In the genomic region with DNA sequence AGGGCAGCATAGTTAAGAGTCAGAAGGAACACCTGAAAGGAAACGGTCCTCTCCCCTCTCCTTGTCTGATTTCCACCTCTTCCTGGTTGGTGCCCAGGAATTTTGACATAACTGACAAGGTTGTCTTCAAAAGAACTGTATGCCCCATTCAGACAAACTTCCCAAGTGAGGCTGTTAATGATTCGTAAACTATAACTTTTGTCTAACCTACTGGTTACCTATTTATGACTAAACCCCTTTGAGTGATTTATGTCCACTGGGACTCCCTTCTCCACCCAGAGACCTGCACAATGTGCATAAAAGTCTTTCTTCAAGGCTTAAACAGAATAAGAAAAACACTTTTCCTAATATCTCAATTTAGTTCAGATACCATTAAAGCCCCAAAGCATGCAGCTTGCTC, we compare ENCODE assay signal across 26 mouse cellular contexts. TPM values are rescaled to one million over a fixed set of nuclear protein-coding genes. Genes with fewer than 3 reads are reported as not detected.
"Had no signal": no experiment of that assay in that cellular context is flagged by ENCODE, and none has a peak within 500 bp of the region (broad histone marks: within the 10 kb centered on the region; RNA-seq: fewer than 3 reads in every experiment).

No protein-coding gene starts in this region.

- H3K27me3 ChIP-seq: heart, embryonic 13.5 days; heart, embryonic 15.5 days; hindbrain, embryonic 13.5 days; hindbrain, embryonic 15.5 days; limb, embryonic 13.5 days; limb, embryonic 15.5 days; liver, embryonic 12.5 days had no signal

- ATAC-seq: forebrain, postnatal 0 days; hindbrain, postnatal 0 days; intestine, embryonic 16.5 days; liver, embryonic 12.5 days had no signal

- H3K4me1 ChIP-seq: heart, embryonic 13.5 days; heart, embryonic 15.5 days; hindbrain, embryonic 13.5 days; hindbrain, embryonic 15.5 days; limb, embryonic 13.5 days; limb, embryonic 15.5 days had no signal

- H3K9me3 ChIP-seq: heart, embryonic 13.5 days; heart, embryonic 15.5 days; hindbrain, embryonic 13.5 days; hindbrain, embryonic 15.5 days; limb, embryonic 13.5 days; limb, embryonic 15.5 days; liver, embryonic 12.5 days had no signal

- H3K4me3 ChIP-seq: heart, adult 2 months; heart, embryonic 13.5 days; heart, embryonic 15.5 days; hindbrain, embryonic 13.5 days; hindbrain, embryonic 15.5 days; limb, embryonic 13.5 days; limb, embryonic 15.5 days; liver, embryonic 12.5 days had no signal

- H3K27ac ChIP-seq: heart, adult 2 months; heart, embryonic 13.5 days; heart, embryonic 15.5 days; hindbrain, embryonic 13.5 days; hindbrain, embryonic 15.5 days; hindbrain, postnatal 0 days; limb, embryonic 13.5 days; limb, embryonic 15.5 days; liver, embryonic 12.5 days; liver, embryonic 14.5 days had no signal

- H3K9ac ChIP-seq: forebrain, postnatal 0 days; heart, embryonic 13.5 days; heart, embryonic 15.5 days; hindbrain, embryonic 13.5 days; hindbrain, embryonic 15.5 days; limb, embryonic 13.5 days; limb, embryonic 15.5 days; liver, embryonic 12.5 days; liver, embryonic 14.5 days had no signal

- DNase-seq: forebrain, postnatal 0 days; gastrocnemius, postnatal 14 days; gastrocnemius, postnatal 36 days; heart, adult 11 months; heart, adult 2 months; heart, postnatal 14 days; heart, postnatal 36 days; layer of hippocampus, adult 9-11 months; layer of hippocampus, postnatal 36 days; left cerebral cortex, postnatal 4 days; lung, adult 18-20 months had no signal

- H3K36me3 ChIP-seq: heart, embryonic 13.5 days; heart, embryonic 15.5 days; hindbrain, embryonic 13.5 days; hindbrain, embryonic 15.5 days; limb, embryonic 13.5 days; limb, embryonic 15.5 days; liver, embryonic 12.5 days had no signal

- H3K4me2 ChIP-seq: heart, embryonic 11.5 days; heart, embryonic 13.5 days; heart, embryonic 15.5 days; hindbrain, embryonic 13.5 days; hindbrain, embryonic 15.5 days; limb, embryonic 13.5 days; limb, embryonic 15.5 days; liver, embryonic 12.5 days had no signal

RNA-seq across cellular contexts. Expression of a gene that starts 10.2 kb away (rescaled TPM):
- polyA plus RNA-seq: heart, postnatal 0 days; intestine, embryonic 16.5 days; large intestine, adult 2 months; limb, embryonic 13.5 days; liver, adult 2 months; liver, embryonic 12.5 days; liver, embryonic 16.5 days had no signal
